Mouse (Mus musculus): ENCODE results near the gene Tpmt.

Tpmt gene

GRCm38 (mm10) chr13:47042024-47042633, 2.4 kb downstream of the Tpmt start:
- no peak for DNase-seq

GRCm38 (mm10) chr13:47040061-47040460, 4.5 kb downstream of the Tpmt start:
- no peak for DNase-seq

- DNase-seq: no peak
These were observed 6.6 kb downstream of the Tpmt start for GRCm38 (mm10) chr13:47037946-47038345.

DNA sequence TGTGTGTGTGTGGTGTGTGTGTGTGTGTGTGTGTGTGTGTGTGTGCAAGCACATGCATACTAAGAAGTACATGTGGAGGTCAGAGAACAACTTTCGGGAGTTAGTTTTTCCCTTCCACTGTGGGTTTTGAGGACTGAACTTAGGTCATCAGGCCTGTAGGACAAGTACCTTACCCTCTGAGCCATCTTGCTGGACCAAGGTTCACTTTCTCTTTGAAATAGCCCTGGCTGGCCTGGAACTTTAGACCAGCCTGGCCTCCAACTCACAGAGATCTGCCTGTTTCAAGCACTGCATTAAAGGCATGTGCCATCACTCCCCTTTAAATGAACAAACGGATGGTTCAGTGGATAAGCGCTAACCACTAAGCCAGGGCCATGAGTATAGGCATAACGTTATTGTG, 10.9 kb downstream of the Tpmt start:
- DNase-seq: no peak

DNA sequence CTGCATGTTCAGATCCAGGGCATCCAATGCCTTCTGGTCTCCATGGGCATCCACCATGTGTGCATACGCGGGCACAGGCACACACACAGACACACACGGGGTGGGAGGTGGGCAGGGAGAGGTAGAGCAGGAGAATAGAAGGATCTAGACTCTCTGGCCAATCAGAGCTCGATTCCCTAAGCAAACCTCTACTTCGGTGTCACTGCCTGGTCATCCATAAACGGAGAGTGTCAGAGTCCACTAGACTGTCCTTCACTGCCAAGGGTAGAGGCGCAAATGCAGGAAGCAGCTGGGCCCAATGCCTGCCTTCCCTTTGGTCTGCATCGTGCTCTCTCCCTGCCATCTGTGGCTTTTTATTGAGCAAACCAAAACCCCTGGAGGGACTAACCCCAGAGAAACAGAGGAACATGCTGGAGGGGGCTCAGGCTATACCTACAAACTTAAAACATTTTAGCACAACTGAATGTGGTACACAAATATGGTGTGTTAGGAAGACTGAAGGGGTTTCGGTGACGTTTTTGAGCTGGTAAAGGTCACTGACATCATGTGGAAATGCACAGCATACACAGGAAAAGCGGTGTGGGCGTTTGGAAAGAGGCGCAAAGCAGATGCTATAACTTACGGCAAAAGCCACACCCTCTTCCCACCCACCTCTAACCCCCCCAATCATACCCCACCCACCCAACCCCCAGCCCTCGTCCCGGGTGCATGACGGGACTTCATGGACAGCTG, 14.0 kb downstream of the Tpmt start:
- DNase-seq: no peak

GRCm38 (mm10) chr13:47020798-47021197, 23.7 kb downstream of the Tpmt start:
- DNase-seq: peak in 1 of 2 experiments; percentile 16

DNA sequence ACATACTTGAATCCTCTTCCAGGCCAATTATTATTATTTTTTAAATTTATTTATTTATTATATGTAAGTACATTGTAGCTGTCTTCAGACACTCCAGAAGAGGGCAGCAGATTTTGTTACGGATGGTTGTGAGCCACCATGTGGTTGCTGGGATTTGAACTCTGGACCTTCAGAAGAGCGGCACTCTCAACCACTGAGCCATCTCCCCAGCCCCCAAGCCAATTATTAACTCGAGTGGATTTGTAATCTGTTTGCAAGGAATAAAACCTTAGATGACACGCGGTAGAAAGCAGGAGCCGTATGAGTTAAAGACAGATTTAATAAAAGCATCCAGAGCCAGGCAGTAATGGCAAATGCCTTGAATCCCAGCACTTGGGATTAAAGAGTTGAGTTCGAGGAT, 24.8 kb downstream of the Tpmt start:
- no peak for DNase-seq

DNA sequence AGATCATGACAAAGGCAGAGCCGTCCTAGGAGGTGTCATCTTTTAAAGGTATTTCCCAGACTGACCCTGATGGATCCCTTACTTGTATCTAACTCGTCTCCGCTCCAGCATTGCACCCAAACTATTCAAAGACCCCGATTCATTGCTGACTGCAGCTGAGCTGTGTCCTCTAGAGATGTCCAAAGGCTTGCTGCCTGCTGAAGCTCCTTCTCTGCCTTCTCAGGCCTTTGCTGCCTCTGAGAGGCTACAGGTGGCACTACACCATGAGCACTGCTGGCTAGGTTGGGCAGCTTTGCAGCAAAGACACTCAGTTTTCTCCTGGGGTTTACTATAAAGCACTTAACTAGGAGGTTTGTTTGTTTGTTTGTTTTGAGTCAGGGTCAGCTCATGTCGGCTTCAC, 27.3 kb downstream of the Tpmt start:
- DNase-seq: peak; percentile 62 to 77

- DNase-seq: no peak
These were observed 29.4 kb downstream of the Tpmt start for GRCm38 (mm10) chr13:47015195-47015501.

DNA sequence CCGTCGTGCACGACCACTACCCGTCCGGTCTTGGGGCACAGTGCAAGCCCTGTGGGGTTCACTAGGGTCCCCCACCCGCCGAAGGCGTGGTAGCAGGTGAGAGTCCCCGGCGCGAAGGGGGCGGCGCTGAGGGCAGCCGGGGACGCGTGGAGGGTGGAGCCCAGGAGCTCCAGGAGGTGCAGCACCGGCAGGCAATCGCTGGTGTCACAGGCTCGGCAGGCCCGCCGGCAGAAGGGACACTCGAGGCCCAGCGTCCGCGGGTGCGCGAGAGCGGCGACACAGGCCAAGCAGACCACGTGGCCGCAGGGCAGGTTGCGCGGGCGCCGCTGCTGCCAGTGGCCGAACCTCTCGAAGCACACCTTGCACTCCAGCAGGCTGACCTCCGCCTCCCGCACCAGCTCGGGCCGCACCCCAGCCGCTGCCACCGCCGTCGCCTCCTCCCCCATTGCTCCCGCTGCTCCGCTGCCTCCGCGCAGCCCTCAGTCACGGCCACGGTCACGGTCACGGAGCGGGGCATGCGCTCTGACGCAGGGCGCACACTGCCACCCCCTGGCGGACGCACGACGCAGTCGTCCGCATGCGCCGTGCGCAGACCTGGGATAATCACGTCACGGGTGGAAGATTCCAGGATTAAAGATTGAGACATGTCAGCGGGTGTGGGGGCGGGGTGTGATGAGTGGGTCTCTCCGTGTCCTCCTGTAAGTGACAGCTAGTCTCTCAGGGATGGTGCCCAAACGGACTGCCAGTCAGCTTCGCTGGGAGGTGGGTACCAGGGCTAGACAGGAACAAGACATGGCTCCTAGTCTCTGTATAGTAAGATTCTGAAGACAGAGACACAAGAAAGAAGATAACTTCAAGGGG, 30.0 kb downstream of the Tpmt start, which contains the start of gene Nhlrc1:
TSS of gene Nhlrc1 (minus strand) at position 517 of the 861 bp plus-strand sequence.
- peak; percentile 89 to 92 for DNase-seq

GRCm38 (mm10) chr13:47013740-47014139, 30.8 kb downstream of the Tpmt start:
- DNase-seq: no peak

GRCm38 (mm10) chr13:47001590-47001989, 42.9 kb downstream of the Tpmt start:
- DNase-seq: no peak

DNA sequence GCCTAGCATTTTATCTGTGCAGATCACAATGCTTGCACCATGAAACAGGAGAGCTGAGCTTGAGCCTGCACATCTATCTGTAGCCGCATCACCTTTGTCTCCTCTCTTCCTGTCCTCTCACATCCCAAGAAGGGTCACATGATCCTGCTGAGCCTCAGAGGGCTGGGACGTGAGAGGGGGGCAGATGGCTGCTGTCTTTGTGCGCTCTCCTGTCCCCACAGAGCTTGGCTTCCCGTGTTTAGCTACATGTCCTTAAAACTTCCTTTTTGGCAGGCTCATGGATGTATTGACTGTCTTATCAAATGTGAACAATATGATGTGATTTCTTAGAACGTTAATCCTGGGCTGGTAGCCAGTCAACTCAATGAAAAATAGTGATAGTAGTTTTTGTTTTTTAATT, 45.0 kb downstream of the Tpmt start:
- no peak for DNase-seq

GRCm38 (mm10) chr13:46997355-46997754, 47.2 kb downstream of the Tpmt start:
- no peak for DNase-seq

DNA sequence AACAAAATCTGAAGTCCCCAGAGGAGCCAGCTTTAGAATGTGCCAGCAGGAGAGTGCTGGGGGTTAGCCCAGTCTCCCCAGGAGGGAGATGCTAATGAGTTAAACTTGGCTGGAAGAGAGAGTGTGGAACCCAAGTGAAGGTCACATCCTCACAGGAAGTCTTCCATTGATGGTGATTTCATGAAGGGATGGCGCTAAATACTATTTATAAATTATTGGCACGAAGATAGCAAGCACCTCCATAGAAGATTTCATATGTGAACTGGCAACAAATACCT, 51.3 kb downstream of the Tpmt start:
- peak in 1 of 2 experiments; percentile 77 for DNase-seq

DNA sequence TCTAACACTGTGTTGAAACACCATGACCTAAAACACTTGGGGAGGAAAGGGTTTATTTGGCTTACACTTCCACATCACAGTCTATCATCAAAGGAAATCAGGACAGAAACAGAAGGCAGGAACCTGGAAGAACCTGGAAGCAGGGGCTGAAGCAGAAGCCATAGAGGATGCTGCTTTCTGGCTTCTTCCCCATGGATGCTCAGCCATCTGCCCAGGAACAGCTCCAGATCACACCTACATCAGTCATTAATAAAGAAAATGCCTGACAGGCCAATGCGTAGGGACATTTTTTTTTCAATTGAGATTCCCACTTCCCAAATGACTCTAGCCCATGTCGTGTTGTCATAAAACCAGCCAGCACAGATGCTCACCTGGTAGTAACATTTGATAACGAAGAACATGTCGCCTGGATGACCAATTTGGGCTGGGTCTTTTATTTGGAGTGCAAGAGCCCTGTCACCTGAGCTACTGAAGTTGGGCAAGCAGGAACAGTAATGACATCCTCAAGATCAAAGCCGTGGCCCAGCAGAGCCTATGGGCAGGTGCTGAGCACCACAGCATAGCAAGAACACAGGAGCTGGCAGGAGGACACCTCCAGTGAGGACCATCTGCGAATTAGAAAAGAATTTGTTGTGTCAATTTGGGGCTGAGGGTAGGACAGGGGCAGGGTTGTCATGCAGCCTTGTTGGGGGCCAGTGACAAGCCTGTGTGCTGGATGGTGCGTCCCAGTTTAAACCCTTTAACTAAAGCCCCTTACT, 51.8 kb downstream of the Tpmt start:
- peak; percentile 69 to 76 for DNase-seq

GRCm38 (mm10) chr13:46990376-46991011, 54.0 kb downstream of the Tpmt start:
- peak; percentile 38 to 63 for DNase-seq

GRCm38 (mm10) chr13:46987941-46988340, 56.6 kb downstream of the Tpmt start:
- DNase-seq: peak in 1 of 2 experiments; percentile 20

GRCm38 (mm10) chr13:46986208-46986607, 58.3 kb downstream of the Tpmt start:
- no peak for DNase-seq

- no peak for DNase-seq
These were observed 60.7 kb downstream of the Tpmt start for GRCm38 (mm10) chr13:46983878-46984277.

DNA sequence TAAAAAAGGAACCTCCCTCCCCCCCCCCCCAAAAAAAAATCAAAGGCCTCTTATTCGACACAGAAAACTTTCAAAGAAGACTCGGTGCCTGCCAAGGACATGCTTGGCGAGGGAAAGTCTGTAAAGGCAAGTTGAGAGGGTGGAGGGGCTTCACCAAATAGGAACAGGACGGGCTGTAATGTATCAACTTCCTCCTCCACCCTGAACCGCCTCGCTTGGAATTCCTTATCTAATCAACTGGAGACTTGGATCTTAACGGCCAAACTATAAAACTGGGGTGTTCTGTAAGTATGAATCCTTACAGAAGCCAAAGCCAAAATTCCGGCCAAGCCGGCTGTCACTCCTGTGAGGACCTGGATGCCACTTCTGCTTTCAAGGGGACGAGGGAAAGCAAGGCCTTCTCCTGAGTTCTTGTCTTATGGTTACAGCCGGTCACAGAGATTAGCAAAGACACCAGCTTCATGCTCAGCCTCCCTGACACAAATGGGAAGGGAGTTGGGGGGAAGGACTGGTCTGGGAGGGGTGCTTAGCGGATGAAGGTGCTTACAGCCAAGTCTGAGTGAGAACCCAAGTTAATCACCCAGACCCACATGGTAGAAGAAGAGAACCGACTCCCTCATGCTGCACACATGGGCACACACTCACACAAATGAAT, 64.6 kb downstream of the Tpmt start:
- DNase-seq: no peak

GRCm38 (mm10) chr13:46976532-46976931, 68.0 kb downstream of the Tpmt start:
- DNase-seq: no peak
